Mouse (Mus musculus): ENCODE measurements at regions not wholly inside any gene's neighbourhood (a gene's known extent, or its start where the extent isn't known, plus 50 kb on each side); places are given as distances from the start of the nearest gene placed in this dataset.

GRCm38 (mm10) chr12:49836282-49837070, 451.5 kb downstream of the Gm43517 start:
- no peak for TF ChIP-seq EP300 (IDR thresholded peaks at IDR 0.05; ENCODE audit: low read depth in 1 of 2, low read length in 2 of 2)
- TF ChIP-seq MYC (IDR thresholded peaks at IDR 0.05; ENCODE audit: low read depth, low read length): no peak
- TF ChIP-seq POLR2A (IDR thresholded peaks at IDR 0.05; ENCODE audit: control insufficient read depth in 1 of 2, insufficient read depth in 1 of 2, low read depth in 1 of 2, low read length in 2 of 2, poor library complexity in 1 of 2): no peak
- no peak for TF ChIP-seq CHD2 (IDR thresholded peaks at IDR 0.05; ENCODE audit: low read length)
- TF ChIP-seq CTCF (IDR thresholded peaks at IDR 0.05 in 2 of 3, conservative IDR thresholded peaks at IDR 0.05 in 1 of 3; ENCODE audit: control insufficient read depth in 1 of 3, insufficient read depth in 1 of 3, low read depth in 2 of 3, low read length in 3 of 3, poor library complexity in 1 of 3, severe bottlenecking in 1 of 3): no peak
- TF ChIP-seq SMC3 (IDR thresholded peaks at IDR 0.05; ENCODE audit: low read depth, low read length): no peak
- TF ChIP-seq ZMIZ1 (IDR thresholded peaks at IDR 0.05; ENCODE audit: low read depth, low read length): no peak
- no peak for TF ChIP-seq JUND (IDR thresholded peaks at IDR 0.05; ENCODE audit: low read depth, low read length)
- TF ChIP-seq MXI1 (IDR thresholded peaks at IDR 0.05; ENCODE audit: low read depth, low read length): no peak
- no peak for TF ChIP-seq POLR2AphosphoS2 (IDR thresholded peaks at IDR 0.05; ENCODE audit: low read length)

All from MEL (cell line).